Mouse (Mus musculus) midbrain, embryonic 14.5 days (tissue): Measurements from ENCODE around the gene Fry. TPM values are rescaled to one million over a fixed set of nuclear protein-coding genes. Genes with fewer than 3 reads are reported as not detected.

Experiments
- ATAC-seq: fragments of 200-750 bp; cut with Nextera tagmentation; 2 replicates; pipeline ENCODE4 v1.8.0; 2017; ENCODE audit warnings: moderate number of reproducible peaks, moderate library complexity; ENCODE audit not compliant: low FRiP score, low TSS enrichment
- DNase-seq: peaks from one replicate; pipeline ENCODE4 v3.0.0-alpha.2; 2015
- H3K27ac ChIP-seq: fragments of 300-500 bp; sonication (generic); replicated peaks from 2 replicates; pipeline ENCODE4 v1.5.1; 2014; ENCODE audit warnings: mild to moderate bottlenecking, low read depth, low read length, moderate library complexity
- H3K27me3 ChIP-seq: fragments of 300-500 bp; sonication (generic); 2 replicates; pipeline ENCODE4 v1.6.1; 2014; ENCODE audit warnings: low read length, control low read depth, mixed read lengths; ENCODE audit not compliant: control insufficient read depth, insufficient read depth
- H3K36me3 ChIP-seq: fragments of 300-500 bp; sonication (generic); 2 replicates; pipeline ENCODE4 v1.6.1; 2014; ENCODE audit warnings: low read length, control low read depth; ENCODE audit not compliant: control insufficient read depth, insufficient read depth
- H3K4me1 ChIP-seq: fragments of 300-500 bp; sonication (generic); 2 replicates; pipeline ENCODE4 v1.6.1; 2014; ENCODE audit warnings: mild to moderate bottlenecking, antibody characterized with exemption, low read length, control low read depth; ENCODE audit not compliant: control insufficient read depth, insufficient read depth
- H3K4me2 ChIP-seq: fragments of 300-500 bp; sonication (generic); 2 replicates; pipeline ENCODE4 v1.6.1; 2014; ENCODE audit warnings: mild to moderate bottlenecking, low read length, moderate library complexity
- H3K4me3 ChIP-seq: fragments of 300-500 bp; sonication (generic); replicated peaks from 2 replicates; pipeline ENCODE4 v1.5.1; 2014; ENCODE audit warnings: low read depth, low read length
- H3K9ac ChIP-seq: fragments of 300-500 bp; sonication (generic); replicated peaks from 2 replicates; pipeline ENCODE4 v1.6.1; 2014; ENCODE audit warnings: mild to moderate bottlenecking, low read length, moderate library complexity
- H3K9me3 ChIP-seq: fragments of 300-500 bp; sonication (generic); 2 replicates; pipeline ENCODE4 v1.6.1; 2016; ENCODE audit warnings: low read length, control low read depth, mixed read lengths; ENCODE audit not compliant: control insufficient read depth
- WGBS: fragments of 180-500 bp; shearing (Covaris S2); extraction: QIAGEN DNeasy Blood & Tissue Kit; methylation state at CpG from one replicate; pipeline ENCODE4 v1.1.7; 2014; 5-methylcytosine and 5-hydroxymethylcytosine counted together
- polyA plus RNA-seq: library from polyadenylated mRNA; unstranded; fragments of >200 nt; fragmentation: Nextera tagmentation; extraction: Ambion mirVana; gene quantifications from 2 replicates; pipeline ENCODE4 v1.2.1, GENCODE M21; 2014

Fry gene
- polyA plus RNA-seq, 1 experiment from 2014 or later = 68.5 TPM

GRCm38 (mm10) chr5:150207596-150207995 is 89.2 kb downstream of the Fry start:
- 46% methylated on average over 18 of the region's 18 CpGs for WGBS

GRCm38 (mm10) chr5:150208009-150208408 is 89.6 kb downstream of the Fry start:
- H3K27me3 ChIP-seq = no peaks in the 10 kb centered on the region
- DNase-seq (peak; percentile 18), ATAC-seq (no peak)
- H3K4me1 ChIP-seq = 0 out of 2 replicates have a peak, but pooled peaks cover 4% of the 10 kb centered on the region
- no peak overlapping the region for H3K27ac ChIP-seq
- no peak overlapping the region for H3K4me3 ChIP-seq
- WGBS = 33% methylated on average over 7 of the region's 7 CpGs
- H3K9ac ChIP-seq = no peak overlapping the region
- H3K9me3 ChIP-seq = no peaks in the 10 kb centered on the region
- H3K36me3 ChIP-seq = no peaks in the 10 kb centered on the region
- no peak overlapping the region for H3K4me2 ChIP-seq

More at GRCm38 (mm10) chr5:150207596-150207995, 89.2 kb downstream of the Fry start:
- DNase-seq = no peak
- Histone ChIP-seq H3K4me3 (no peak overlapping the region), H3K27me3 (no peaks in the 10 kb centered on the region), H3K4me2 (0 out of 2 replicates have a peak overlapping the region, but pooled peaks have one; percentile 10), H3K4me1 (0 out of 2 replicates have a peak, but pooled peaks cover 4% of the 10 kb centered on the region), H3K27ac (no peak overlapping the region), H3K9ac (no peak overlapping the region), H3K36me3 (no peaks in the 10 kb centered on the region), H3K9me3 (no peaks in the 10 kb centered on the region)
- ATAC-seq = no peak

GRCm38 (mm10) chr5:150214081-150214480 is 95.6 kb downstream of the Fry start:
- H3K27ac ChIP-seq = no peak overlapping the region
- WGBS = 90% methylated on average over 6 of the region's 6 CpGs
- H3K4me3 ChIP-seq = no peak overlapping the region
- DNase-seq (no peak), ATAC-seq (no peak)
- H3K4me1 ChIP-seq = no peaks in the 10 kb centered on the region
- no peaks in the 10 kb centered on the region for H3K27me3 ChIP-seq
- H3K4me2 ChIP-seq = no peak overlapping the region
- H3K36me3 ChIP-seq = no peaks in the 10 kb centered on the region
- H3K9me3 ChIP-seq = no peaks in the 10 kb centered on the region
- H3K9ac ChIP-seq = no peak overlapping the region

GRCm38 (mm10) chr5:150216066-150216465 is 97.6 kb downstream of the Fry start:
- ATAC-seq (no peak), DNase-seq (no peak)
- no peaks in the 10 kb centered on the region for H3K4me1 ChIP-seq
- H3K36me3 ChIP-seq = no peaks in the 10 kb centered on the region
- no peaks in the 10 kb centered on the region for H3K27me3 ChIP-seq
- no peak overlapping the region for H3K9ac ChIP-seq
- no peak overlapping the region for H3K27ac ChIP-seq
- H3K9me3 ChIP-seq = no peaks in the 10 kb centered on the region
- no peak overlapping the region for H3K4me3 ChIP-seq
- WGBS = 71% methylated on average over 11 of the region's 11 CpGs
- no peak overlapping the region for H3K4me2 ChIP-seq

GRCm38 (mm10) chr5:150219457-150219856 is 101.0 kb downstream of the Fry start:
- 91% methylated on average over 8 of the region's 8 CpGs for WGBS
- no peak for ATAC-seq

GRCm38 (mm10) chr5:150220333-150220732 is 101.9 kb downstream of the Fry start:
- no peaks in the 10 kb centered on the region for H3K27me3 ChIP-seq
- no peak overlapping the region for H3K4me3 ChIP-seq
- H3K27ac ChIP-seq = no peak overlapping the region
- H3K4me2 ChIP-seq = no peak overlapping the region
- WGBS = 43% methylated on average over 7 of the region's 7 CpGs
- H3K36me3 ChIP-seq = no peaks in the 10 kb centered on the region
- no peaks in the 10 kb centered on the region for H3K9me3 ChIP-seq
- peak; percentile 45 for DNase-seq
- no peak for ATAC-seq
- no peaks in the 10 kb centered on the region for H3K4me1 ChIP-seq
- H3K9ac ChIP-seq = no peak overlapping the region

More at GRCm38 (mm10) chr5:150219457-150219856, 101.0 kb downstream of the Fry start:
- no peak overlapping the region for H3K4me3 ChIP-seq
- no peaks in the 10 kb centered on the region for H3K36me3 ChIP-seq
- no peak for DNase-seq
- H3K4me1 ChIP-seq = no peaks in the 10 kb centered on the region
- H3K27me3 ChIP-seq = no peaks in the 10 kb centered on the region
- H3K9me3 ChIP-seq = no peaks in the 10 kb centered on the region
- H3K4me2 ChIP-seq = no peak overlapping the region
- H3K9ac ChIP-seq = no peak overlapping the region
- H3K27ac ChIP-seq = no peak overlapping the region

- Histone ChIP-seq H3K9ac (no peak overlapping the region), H3K27ac (no peak overlapping the region), H3K4me3 (no peak overlapping the region), H3K4me2 (no peak overlapping the region), H3K36me3 (no peaks in the 10 kb centered on the region), H3K9me3 (no peaks in the 10 kb centered on the region), H3K27me3 (no peaks in the 10 kb centered on the region), H3K4me1 (no peaks in the 10 kb centered on the region)
- ATAC-seq (no peak), DNase-seq (no peak)
- WGBS = 88% methylated on average over 6 of the region's 6 CpGs
Observed at GRCm38 (mm10) chr5:150221806-150222205, 103.4 kb downstream of the Fry start.

- Histone ChIP-seq H3K4me3 (no peak overlapping the region), H3K4me2 (no peak overlapping the region), H3K27me3 (no peaks in the 10 kb centered on the region), H3K9ac (no peak overlapping the region), H3K9me3 (no peaks in the 10 kb centered on the region), H3K4me1 (no peaks in the 10 kb centered on the region), H3K36me3 (no peaks in the 10 kb centered on the region), H3K27ac (no peak overlapping the region)
- DNase-seq = no peak
- no peak for ATAC-seq
- 87% methylated on average over 10 of the region's 10 CpGs for WGBS
Observed at GRCm38 (mm10) chr5:150223546-150224239, 105.2 kb downstream of the Fry start.

GRCm38 (mm10) chr5:150229086-150229485 is 110.6 kb downstream of the Fry start:
- H3K9me3 ChIP-seq = no peaks in the 10 kb centered on the region
- H3K4me3 ChIP-seq = no peak overlapping the region
- H3K27me3 ChIP-seq = no peaks in the 10 kb centered on the region
- ATAC-seq = no peak
- no peak overlapping the region for H3K4me2 ChIP-seq
- H3K27ac ChIP-seq = no peak overlapping the region
- no peak overlapping the region for H3K9ac ChIP-seq
- WGBS = 77% methylated on average over 5 of the region's 5 CpGs
- no peaks in the 10 kb centered on the region for H3K36me3 ChIP-seq
- no peaks in the 10 kb centered on the region for H3K4me1 ChIP-seq
- DNase-seq = no peak
